Mouse (Mus musculus) spleen, adult 2 months (tissue): ENCODE measurements at regions not wholly inside any gene's neighbourhood (a gene's known extent, or its start where the extent isn't known, plus 50 kb on each side); places are given as distances from the start of the nearest gene placed in this dataset.

ENCODE experiments used
- CTCF ChIP-seq: fragments of 200-500 bp; IDR thresholded peaks from 2 replicates; pipeline ENCODE4 v1.5.1; 2011; ENCODE audit warnings: mild to moderate bottlenecking, inconsistent platforms; ENCODE audit not compliant: insufficient read depth, insufficient read length, insufficient replicate concordance; ENCODE audit errors: extremely low read depth
- POLR2A ChIP-seq: fragments of 200-500 bp; IDR thresholded peaks from 2 replicates; pipeline ENCODE4 v1.6.1; 2011; ENCODE audit warnings: low read depth, low read length, inconsistent platforms

DNA sequence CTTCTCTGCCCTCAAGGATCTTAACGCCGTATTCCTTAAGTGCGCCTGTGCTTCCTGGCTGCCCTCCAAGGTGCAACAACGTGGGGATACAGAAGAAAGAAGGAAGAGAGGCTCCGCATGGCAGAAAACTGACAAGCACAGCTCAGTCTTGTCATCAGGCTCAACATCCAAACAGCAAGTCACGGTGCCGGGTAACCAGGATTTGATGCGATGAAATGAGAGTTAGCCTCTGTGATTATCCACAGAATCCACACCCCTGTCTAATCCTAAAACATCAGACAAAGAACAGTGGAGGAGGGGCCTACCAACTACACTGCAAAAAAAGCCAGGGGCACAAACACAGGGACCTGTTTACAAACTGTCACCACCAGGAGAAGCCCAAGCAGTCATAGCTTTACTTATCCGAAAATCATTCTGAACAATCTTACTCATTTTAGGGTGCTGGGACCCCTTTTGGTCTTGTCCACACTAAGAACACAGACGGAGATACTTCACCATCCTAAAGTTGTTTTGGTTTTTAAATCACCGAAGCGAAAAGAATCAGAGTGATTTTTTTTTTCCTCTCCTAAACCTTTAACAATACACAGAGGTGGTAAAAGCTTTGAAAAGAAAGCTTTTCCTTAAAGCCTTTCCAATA is 394.8 kb upstream of the Gm6657 start:
- no peak for TF ChIP-seq CTCF
- no peak for TF ChIP-seq POLR2A
